Mouse (Mus musculus) testis, adult 2 months (tissue): ENCODE data around the gene Slc25a4. TPM values are rescaled to one million over a fixed set of nuclear protein-coding genes. Genes with fewer than 3 reads are reported as not detected.
A peak's percentile ranks its signal among the peaks of the same experiment; 100 is the strongest.

Experiments used
- H3K27ac ChIP-seq: fragments of 200-500 bp; 2 replicates; pipeline ENCODE4 v1.5.1; 2012; ENCODE audit warnings: low read depth, low read length; ENCODE audit not compliant: control insufficient read depth, insufficient read depth
- H3K27me3 ChIP-seq: fragments of 200-500 bp; 2 replicates; pipeline ENCODE4 v1.6.1; 2012; ENCODE audit warnings: mild to moderate bottlenecking, low read length, moderate library complexity; ENCODE audit not compliant: control insufficient read depth, insufficient read depth
- H3K36me3 ChIP-seq: fragments of 200-500 bp; 2 replicates; pipeline ENCODE4 v1.6.1; 2012; ENCODE audit warnings: mild to moderate bottlenecking, low read length; ENCODE audit not compliant: control insufficient read depth, insufficient read depth
- H3K4me1 ChIP-seq: fragments of 200-500 bp; 2 replicates; pipeline ENCODE4 v1.6.1; 2012; ENCODE audit warnings: low read length; ENCODE audit not compliant: control insufficient read depth, insufficient read depth
- H3K4me3 ChIP-seq: fragments of 200-500 bp; 2 replicates; pipeline ENCODE4 v1.5.1; 2012; ENCODE audit warnings: low read depth, mild to moderate bottlenecking, low read length, moderate library complexity, mixed read lengths; ENCODE audit not compliant: control insufficient read depth
- CTCF ChIP-seq: fragments of 200-500 bp; IDR thresholded peaks from 2 replicates; pipeline ENCODE4 v1.5.1; 2012; ENCODE audit warnings: low read depth, mild to moderate bottlenecking, inconsistent platforms, low read length, moderate library complexity; ENCODE audit not compliant: control insufficient read depth, insufficient read depth, insufficient replicate concordance
- POLR2A ChIP-seq: fragments of 200-500 bp; IDR thresholded peaks from 2 replicates; pipeline ENCODE4 v1.6.1; 2012; ENCODE audit warnings: low read depth, mild to moderate bottlenecking, inconsistent platforms, low read length, moderate library complexity; ENCODE audit not compliant: control insufficient read depth
- polyA plus RNA-seq: library from polyadenylated mRNA; depleted of rRNA; stranded (reverse); fragments of >200 nt; gene quantifications from 2 replicates; pipeline ENCODE4 v1.2.3, GENCODE M21; 2012

Slc25a4 gene
- polyA plus RNA-seq, 1 experiment = 34.6 TPM

- H3K27me3 ChIP-seq = no peaks in the 10 kb centered on the region
- H3K4me1 ChIP-seq = peaks cover 9% of the 10 kb centered on the region
- H3K4me3 ChIP-seq = no peak overlapping the region
- no peaks in the 10 kb centered on the region for H3K36me3 ChIP-seq
- H3K27ac ChIP-seq = no peak overlapping the region
- TF ChIP-seq POLR2A = no peak
- TF ChIP-seq CTCF = no peak
Measured at GRCm38 (mm10) chr8:46206107-46206506, 5.0 kb downstream of the Slc25a4 start.

GRCm38 (mm10) chr8:46204974-46205640, 6.0 kb downstream of the Slc25a4 start:
- Histone ChIP-seq H3K27me3 (no peaks in the 10 kb centered on the region), H3K27ac (no peak overlapping the region), H3K36me3 (no peaks in the 10 kb centered on the region), H3K4me3 (no peak overlapping the region), H3K4me1 (peaks cover under 1% of the 10 kb centered on the region; the same call in 1 of the 2 replicates)
- TF ChIP-seq CTCF (no peak), POLR2A (no peak)

GRCm38 (mm10) chr8:46204301-46204700, 6.8 kb downstream of the Slc25a4 start:
- TF ChIP-seq POLR2A (no peak), CTCF (no peak)
- Histone ChIP-seq H3K27ac (no peak overlapping the region), H3K36me3 (no peaks in the 10 kb centered on the region), H3K4me1 (no peaks in the 10 kb centered on the region), H3K4me3 (no peak overlapping the region), H3K27me3 (no peaks in the 10 kb centered on the region)

- Histone ChIP-seq H3K4me3 (no peak overlapping the region), H3K4me1 (no peaks in the 10 kb centered on the region), H3K27me3 (no peaks in the 10 kb centered on the region), H3K36me3 (no peaks in the 10 kb centered on the region), H3K27ac (no peak overlapping the region)
- TF ChIP-seq CTCF (0 out of 2 replicates have a peak, but pooled peaks have one; percentile 6), POLR2A (no peak)
Measured at GRCm38 (mm10) chr8:46202350-46202749, 8.7 kb downstream of the Slc25a4 start.

- Histone ChIP-seq H3K4me1 (no peaks in the 10 kb centered on the region), H3K4me3 (no peak overlapping the region), H3K27ac (no peak overlapping the region), H3K36me3 (no peaks in the 10 kb centered on the region; the same call in 1 of the 2 replicates), H3K27me3 (no peaks in the 10 kb centered on the region)
- no peak for TF ChIP-seq CTCF
- TF ChIP-seq POLR2A = no peak
Measured at GRCm38 (mm10) chr8:46197673-46198072, 13.4 kb downstream of the Slc25a4 start.

- H3K27ac ChIP-seq = no peak overlapping the region
- H3K4me3 ChIP-seq = no peak overlapping the region
- H3K4me1 ChIP-seq = no peaks in the 10 kb centered on the region
- TF ChIP-seq POLR2A (no peak), CTCF (no peak)
- H3K36me3 ChIP-seq = no peaks in the 10 kb centered on the region; the same call in 1 of the 2 replicates
- no peaks in the 10 kb centered on the region for H3K27me3 ChIP-seq
Measured at GRCm38 (mm10) chr8:46196877-46197276, 14.2 kb downstream of the Slc25a4 start.

GRCm38 (mm10) chr8:46193100-46193499, 18.0 kb downstream of the Slc25a4 start:
- no peaks in the 10 kb centered on the region for H3K4me1 ChIP-seq
- no peaks in the 10 kb centered on the region; the same call in 1 of the 2 replicates for H3K36me3 ChIP-seq
- no peaks in the 10 kb centered on the region for H3K27me3 ChIP-seq
- no peak overlapping the region for H3K27ac ChIP-seq
- no peak for TF ChIP-seq CTCF
- TF ChIP-seq POLR2A = no peak
- H3K4me3 ChIP-seq = no peak overlapping the region

GRCm38 (mm10) chr8:46185361-46185760, 25.7 kb downstream of the Slc25a4 start:
- Histone ChIP-seq H3K4me1 (no peaks in the 10 kb centered on the region), H3K36me3 (no peaks in the 10 kb centered on the region; the same call in 1 of the 2 replicates), H3K27ac (no peak overlapping the region), H3K4me3 (no peak overlapping the region), H3K27me3 (no peaks in the 10 kb centered on the region)
- no peak for TF ChIP-seq CTCF
- TF ChIP-seq POLR2A = no peak
